Mouse (Mus musculus) forebrain, embryonic 13.5 days (tissue): ENCODE results near the gene Tril. TPM values are rescaled to one million over a fixed set of nuclear protein-coding genes. Genes with fewer than 3 reads are reported as not detected.

ENCODE experiments used
- ATAC-seq: fragments of 200-750 bp; cut with Nextera tagmentation; 2 replicates; pipeline ENCODE4 v1.8.0; 2017
- H3K27ac ChIP-seq: fragments of 300-500 bp; sonication (generic); 2 replicates; pipeline ENCODE4 v1.5.1; 2015; ENCODE audit warnings: inconsistent platforms, mild to moderate bottlenecking, moderate library complexity
- H3K27me3 ChIP-seq: fragments of 300-500 bp; sonication (generic); 2 replicates; pipeline ENCODE4 v1.6.1; 2015; ENCODE audit warnings: mild to moderate bottlenecking, inconsistent platforms
- H3K36me3 ChIP-seq: fragments of 300-500 bp; sonication (generic); 2 replicates; pipeline ENCODE4 v1.6.1; 2015; ENCODE audit warnings: mild to moderate bottlenecking, inconsistent platforms; ENCODE audit not compliant: poor library complexity, severe bottlenecking
- H3K4me1 ChIP-seq: fragments of 300-500 bp; sonication (generic); 2 replicates; pipeline ENCODE4 v1.6.1; 2015; ENCODE audit warnings: inconsistent platforms
- H3K4me2 ChIP-seq: fragments of 300-500 bp; sonication (generic); 2 replicates; pipeline ENCODE4 v1.6.1; 2015; ENCODE audit warnings: inconsistent platforms, mild to moderate bottlenecking, moderate library complexity
- H3K4me3 ChIP-seq: fragments of 300-500 bp; sonication (generic); 2 replicates; pipeline ENCODE4 v1.5.1; 2015; ENCODE audit warnings: mild to moderate bottlenecking, inconsistent platforms
- H3K9ac ChIP-seq: fragments of 300-500 bp; sonication (generic); 2 replicates; pipeline ENCODE4 v1.6.1; 2015; ENCODE audit warnings: mild to moderate bottlenecking, inconsistent platforms
- H3K9me3 ChIP-seq: fragments of 300-500 bp; sonication (generic); replicated peaks from 2 replicates; pipeline ENCODE4 v1.6.1; 2016; ENCODE audit warnings: inconsistent platforms
- WGBS: fragments of 180-500 bp; shearing (Covaris S2); methylation state at CpG from one replicate; pipeline ENCODE4 v1.1.7; 2015; 5-methylcytosine and 5-hydroxymethylcytosine counted together
- polyA plus RNA-seq: library from polyadenylated mRNA; unstranded; fragments of >200 nt; fragmentation: Nextera tagmentation; extraction: Ambion mirVana; gene quantifications from 2 replicates; pipeline ENCODE4 v1.2.1, GENCODE M21; 2015

The Tril gene
- polyA plus RNA-seq, 1 experiment from 2014 or later, result 5.6 TPM

- peak; percentile 9 for ATAC-seq
- Histone ChIP-seq H3K36me3 (no peaks in the 10 kb centered on the region), H3K4me1 (peaks cover 42% of the 10 kb centered on the region), H3K9ac (peak overlapping the region; percentile 18; the same call in 1 of the 2 replicates), H3K4me2 (peak overlapping the region; percentile 73), H3K4me3 (peak overlapping the region; percentile 52), H3K27me3 (peaks cover 60% of the 10 kb centered on the region), H3K9me3 (no peaks in the 10 kb centered on the region), H3K27ac (no peak overlapping the region)
- 5% methylated on average over 52 of the region's 52 CpGs for WGBS
Observed at GRCm38 (mm10) chr6:53818732-53819661, 1.6 kb downstream of the Tril start.

GRCm38 (mm10) chr6:53818264-53818731, 2.3 kb downstream of the Tril start:
- peak overlapping the region; percentile 46; the same call in 1 of the 2 replicates for H3K9ac ChIP-seq
- H3K27me3 ChIP-seq, result peaks cover 60% of the 10 kb centered on the region
- WGBS, result under 1% methylated on average over 42 of the region's 42 CpGs
- ATAC-seq, result peak; percentile 73
- H3K4me3 ChIP-seq, result peak overlapping the region; percentile 52
- H3K4me1 ChIP-seq, result peaks cover 42% of the 10 kb centered on the region
- no peaks in the 10 kb centered on the region for H3K36me3 ChIP-seq
- no peak overlapping the region for H3K27ac ChIP-seq
- H3K4me2 ChIP-seq, result peak overlapping the region; percentile 73
- H3K9me3 ChIP-seq, result no peaks in the 10 kb centered on the region

- Histone ChIP-seq H3K4me2 (peak overlapping the region; percentile 73), H3K36me3 (no peaks in the 10 kb centered on the region), H3K27ac (no peak overlapping the region), H3K4me3 (peak overlapping the region; percentile 52), H3K9ac (peak overlapping the region; percentile 46; the same call in 1 of the 2 replicates), H3K27me3 (peaks cover 60% of the 10 kb centered on the region), H3K4me1 (peaks cover 42% of the 10 kb centered on the region), H3K9me3 (no peaks in the 10 kb centered on the region)
- WGBS, result 17% methylated on average over 33 of the region's 33 CpGs
- ATAC-seq, result no peak; the same call in 1 of the 2 replicates
Observed at GRCm38 (mm10) chr6:53817763-53818174, 2.9 kb downstream of the Tril start.

- peaks cover 41% of the 10 kb centered on the region for H3K4me1 ChIP-seq
- no peak overlapping the region for H3K27ac ChIP-seq
- H3K27me3 ChIP-seq, result peaks cover 51% of the 10 kb centered on the region
- H3K9ac ChIP-seq, result no peak overlapping the region
- no peak overlapping the region for H3K4me3 ChIP-seq
- H3K4me2 ChIP-seq, result no peak overlapping the region
- no peaks in the 10 kb centered on the region for H3K36me3 ChIP-seq
- no peak for ATAC-seq
- H3K9me3 ChIP-seq, result no peaks in the 10 kb centered on the region
- 83% methylated on average over 8 of the region's 8 CpGs for WGBS
Observed at GRCm38 (mm10) chr6:53816661-53817060, 4.0 kb downstream of the Tril start.

- peaks cover 32% of the 10 kb centered on the region for H3K4me1 ChIP-seq
- H3K36me3 ChIP-seq, result no peaks in the 10 kb centered on the region
- H3K27ac ChIP-seq, result no peak overlapping the region
- no peak overlapping the region for H3K4me2 ChIP-seq
- H3K27me3 ChIP-seq, result peaks cover 41% of the 10 kb centered on the region
- H3K4me3 ChIP-seq, result no peak overlapping the region
- 72% methylated on average over 7 of the region's 7 CpGs for WGBS
- H3K9ac ChIP-seq, result no peak overlapping the region
- no peaks in the 10 kb centered on the region for H3K9me3 ChIP-seq
- no peak for ATAC-seq
Observed at GRCm38 (mm10) chr6:53815691-53816090, 4.9 kb downstream of the Tril start.

- Histone ChIP-seq H3K27me3 (peaks cover 26% of the 10 kb centered on the region), H3K9me3 (no peaks in the 10 kb centered on the region), H3K4me1 (peaks cover 17% of the 10 kb centered on the region), H3K9ac (no peak overlapping the region), H3K4me2 (no peak overlapping the region), H3K36me3 (no peaks in the 10 kb centered on the region), H3K27ac (no peak overlapping the region), H3K4me3 (no peak overlapping the region)
- no peak for ATAC-seq
Observed at GRCm38 (mm10) chr6:53814214-53814613, 6.4 kb downstream of the Tril start.

GRCm38 (mm10) chr6:53812242-53812641, 8.4 kb downstream of the Tril start:
- 54% methylated on average over 3 of the region's 3 CpGs for WGBS
- Histone ChIP-seq H3K4me2 (no peak overlapping the region), H3K27me3 (peaks cover 7% of the 10 kb centered on the region), H3K9ac (no peak overlapping the region), H3K36me3 (no peaks in the 10 kb centered on the region), H3K9me3 (no peaks in the 10 kb centered on the region), H3K4me3 (no peak overlapping the region), H3K4me1 (no peaks in the 10 kb centered on the region), H3K27ac (no peak overlapping the region)
- no peak for ATAC-seq

- no peaks in the 10 kb centered on the region for H3K9me3 ChIP-seq
- H3K27me3 ChIP-seq, result no peaks in the 10 kb centered on the region
- H3K4me3 ChIP-seq, result no peak overlapping the region
- no peak overlapping the region for H3K4me2 ChIP-seq
- no peak for ATAC-seq
- no peak overlapping the region for H3K27ac ChIP-seq
- H3K4me1 ChIP-seq, result peaks cover 7% of the 10 kb centered on the region; the same call in 1 of the 2 replicates
- WGBS, result 88% methylated on average over 9 of the region's 9 CpGs
- H3K36me3 ChIP-seq, result no peaks in the 10 kb centered on the region
- no peak overlapping the region for H3K9ac ChIP-seq
Observed at GRCm38 (mm10) chr6:53808801-53809200, 11.8 kb downstream of the Tril start.

GRCm38 (mm10) chr6:53807185-53807584, 13.4 kb downstream of the Tril start:
- Histone ChIP-seq H3K4me1 (peaks cover 7% of the 10 kb centered on the region; the same call in 1 of the 2 replicates), H3K4me3 (no peak overlapping the region), H3K9ac (no peak overlapping the region), H3K36me3 (no peaks in the 10 kb centered on the region), H3K9me3 (no peaks in the 10 kb centered on the region), H3K27me3 (no peaks in the 10 kb centered on the region), H3K27ac (no peak overlapping the region), H3K4me2 (no peak overlapping the region)
- 81% methylated on average over 3 of the region's 3 CpGs for WGBS
- ATAC-seq, result no peak

GRCm38 (mm10) chr6:53806591-53807023, 14.0 kb downstream of the Tril start:
- Histone ChIP-seq H3K9ac (no peak overlapping the region), H3K4me3 (no peak overlapping the region), H3K27ac (no peak overlapping the region), H3K4me1 (peaks cover 11% of the 10 kb centered on the region; the same call in 1 of the 2 replicates), H3K4me2 (no peak overlapping the region), H3K36me3 (no peaks in the 10 kb centered on the region), H3K27me3 (no peaks in the 10 kb centered on the region), H3K9me3 (no peaks in the 10 kb centered on the region)
- ATAC-seq, result no peak
- WGBS, result 55% methylated on average over 8 of the region's 8 CpGs

- 91% methylated on average over 5 of the region's 5 CpGs for WGBS
- H3K9me3 ChIP-seq, result no peaks in the 10 kb centered on the region
- H3K4me3 ChIP-seq, result no peak overlapping the region
- H3K27me3 ChIP-seq, result no peaks in the 10 kb centered on the region
- H3K4me2 ChIP-seq, result no peak overlapping the region
- H3K36me3 ChIP-seq, result no peaks in the 10 kb centered on the region
- no peak overlapping the region for H3K27ac ChIP-seq
- H3K9ac ChIP-seq, result no peak overlapping the region
- no peak for ATAC-seq
- peaks cover 12% of the 10 kb centered on the region; the same call in 1 of the 2 replicates for H3K4me1 ChIP-seq
Observed at GRCm38 (mm10) chr6:53806021-53806420, 14.6 kb downstream of the Tril start.

- Histone ChIP-seq H3K27ac (no peak overlapping the region), H3K4me2 (no peak overlapping the region), H3K36me3 (no peaks in the 10 kb centered on the region), H3K4me3 (no peak overlapping the region), H3K9ac (no peak overlapping the region), H3K27me3 (no peaks in the 10 kb centered on the region), H3K4me1 (peaks cover 12% of the 10 kb centered on the region; the same call in 1 of the 2 replicates), H3K9me3 (no peaks in the 10 kb centered on the region)
- no peak for ATAC-seq
- 84% methylated on average over 6 of the region's 6 CpGs for WGBS
Observed at GRCm38 (mm10) chr6:53804145-53804544, 16.5 kb downstream of the Tril start.
